Mouse (Mus musculus): ENCODE measurements around the gene Btbd35f21. TPM values are rescaled to one million over a fixed set of nuclear protein-coding genes. Genes with fewer than 3 reads are reported as not detected.
"Not testable (repeated sequence)": the region's sequence is repeated elsewhere in the genome, so short reads cannot be mapped to it uniquely, and the experiment has no call there.

The Btbd35f21 gene
- not detected in 2 replicates for polyA plus RNA-seq (2012; ENCODE audit: insufficient read depth, insufficient read length, missing spikeins)

DNA sequence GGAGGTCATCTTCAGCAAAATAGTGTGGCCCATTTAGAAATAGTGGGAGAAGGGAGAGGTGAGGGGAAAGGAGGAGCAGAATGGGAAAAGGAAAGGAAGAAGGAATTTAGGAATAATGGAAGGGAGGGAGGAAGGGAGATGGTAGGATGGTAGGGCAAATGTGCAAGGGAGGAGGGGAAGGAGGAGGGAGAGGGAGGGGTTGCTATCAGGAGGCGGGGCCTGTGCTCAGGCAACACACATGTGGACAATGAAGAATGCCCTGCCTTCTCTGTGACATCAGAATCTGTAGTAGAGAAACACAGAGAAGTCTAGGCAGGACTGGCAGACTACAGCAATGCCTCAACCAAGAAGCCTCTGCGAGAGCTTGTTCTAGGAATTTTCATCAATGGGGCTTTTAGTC, at the start of gene Btbd35f21:
Gene Btbd35f21, plus strand, starts transcription at position 301 of the 400 bp plus-strand sequence.
- not testable (repeated sequence) for H3K27ac ChIP-seq (replicated peaks; ENCODE audit: low read depth, low read length); H3K4me1 ChIP-seq (ENCODE audit: control insufficient read depth, insufficient read depth, insufficient read length, low read length)

More for the DNA sequence above, at the start of gene Btbd35f21:
- H3K4me3 ChIP-seq (ENCODE audit: insufficient read depth, low read depth, low read length), result not testable (repeated sequence)

Other genes with a start within 250 kb of the Btbd35f21 start
- not detected in 2 replicates for gene Btbd35f1, start 166.1 kb upstream of the Btbd35f21 start, polyA plus RNA-seq (2012; ENCODE audit: insufficient read depth, insufficient read length, missing spikeins)
- not detected in 2 replicates for gene Gm5926, start 75.4 kb upstream of the Btbd35f21 start, polyA plus RNA-seq (2012; ENCODE audit: insufficient read depth, insufficient read length, missing spikeins)
- gene Btbd35f30, start 168.5 kb downstream of the Btbd35f21 start, polyA plus RNA-seq (2012; ENCODE audit: insufficient read depth, insufficient read length, missing spikeins), result not detected in 2 replicates
- gene Gm21789, start 215.7 kb downstream of the Btbd35f21 start, polyA plus RNA-seq (2012; ENCODE audit: insufficient read depth, insufficient read length, missing spikeins), result not detected in 2 replicates
- not detected in 2 replicates for gene Btbd35f5, start 247.8 kb downstream of the Btbd35f21 start, polyA plus RNA-seq (2012; ENCODE audit: insufficient read depth, insufficient read length, missing spikeins)